Mouse (Mus musculus): ENCODE results near the gene Gm21820. TPM values are rescaled to one million over a fixed set of nuclear protein-coding genes. Genes with fewer than 3 reads are reported as not detected.

The Gm21820 gene
- polyA plus RNA-seq (2017; shearing (Covaris generic)): under 1 TPM in 1 of 2 experiments, not detected in 1; 0.44 TPM

DNA sequence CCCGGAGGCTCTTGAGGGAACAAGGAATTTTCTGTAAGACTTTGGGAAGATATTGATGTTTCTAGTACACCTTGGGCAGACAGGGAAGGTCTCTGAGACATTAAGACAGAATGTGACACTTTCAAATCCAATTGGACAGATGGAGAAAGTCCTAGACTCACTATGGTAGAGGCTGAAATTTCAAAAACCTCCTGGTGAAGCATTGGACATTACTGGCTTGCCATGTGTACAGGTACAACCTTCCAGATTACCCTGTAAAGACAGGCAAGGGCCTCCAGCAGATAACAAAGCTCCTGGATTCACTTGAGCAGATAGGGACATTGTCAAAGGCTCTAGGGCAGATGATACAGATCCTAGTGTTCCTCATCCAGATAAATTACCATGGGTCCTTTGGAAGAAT, at the start of gene Gm21820:
TSS of gene Gm21820 (minus strand) at position 101 of the 400 bp plus-strand sequence.

Other genes starting within 250 kb of the Gm21820 start
- not detected for gene Gm20918, start 205.5 kb downstream of the Gm21820 start, polyA plus RNA-seq (2017; shearing (Covaris generic))

Data from inflammation-experienced regulatory T-cells (primary cell).